Mouse (Mus musculus): ENCODE data around the gene Ifit1bl2. TPM values are rescaled to one million over a fixed set of nuclear protein-coding genes. Genes with fewer than 3 reads are reported as not detected.
"Not testable (repeated sequence)": the region's sequence is repeated elsewhere in the genome, so short reads cannot be mapped to it uniquely, and the experiment has no call there.

Ifit1bl2 gene
- polyA plus RNA-seq, 1 experiment from 2014 or later: 0.36 TPM

DNA sequence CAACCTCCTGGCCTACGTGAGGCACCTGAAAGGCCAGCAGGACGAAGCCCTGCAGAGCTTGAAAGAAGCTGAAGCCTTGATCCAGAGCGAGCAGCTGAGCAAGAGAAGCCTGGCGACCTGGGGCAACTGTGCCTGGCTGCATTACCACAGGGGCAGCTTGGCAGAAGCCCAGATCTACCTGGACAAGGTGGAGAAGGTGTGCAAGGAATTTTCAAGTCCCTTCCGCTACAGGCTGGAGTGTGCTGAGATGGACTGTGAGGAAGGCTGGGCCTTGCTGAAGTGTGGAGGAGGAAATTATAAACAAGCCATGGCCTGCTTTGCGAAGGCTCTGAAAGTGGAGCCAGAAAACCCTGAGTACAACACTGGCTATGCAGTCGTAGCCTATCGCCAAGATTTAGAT lies 7.1 kb upstream of the Ifit1bl2 start:
- H3K4me1 ChIP-seq; H3K27ac ChIP-seq; H3K4me2 ChIP-seq (replicated peaks); H3K36me3 ChIP-seq; H3K9ac ChIP-seq; ATAC-seq (ENCODE audit: low FRiP score, low read depth); H3K9me3 ChIP-seq; H3K4me3 ChIP-seq; H3K27me3 ChIP-seq: not testable (repeated sequence)
- 84% methylated on average over 8 of the region's 8 CpGs for WGBS

DNA sequence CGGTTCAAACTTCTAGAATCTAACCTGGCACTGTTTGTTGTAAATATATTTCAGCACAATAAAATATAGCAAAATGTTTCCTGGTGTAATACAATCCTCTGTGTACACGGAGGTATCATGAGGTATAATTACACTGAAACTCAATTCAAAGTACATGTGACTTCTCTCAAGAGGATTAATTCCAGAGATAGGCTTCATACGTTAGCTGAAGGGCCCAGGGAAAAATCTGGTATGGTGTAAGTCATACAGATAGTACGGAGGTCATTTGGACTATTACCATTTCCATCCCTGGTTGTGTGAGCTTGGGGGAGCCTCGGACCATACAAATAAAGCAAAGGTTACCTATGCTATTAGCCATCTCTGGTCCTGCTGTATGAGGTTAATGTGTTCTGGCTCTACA lies 2.1 kb upstream of the Ifit1bl2 start:
- 69% methylated on average over 5 of the region's 5 CpGs for WGBS

DNA sequence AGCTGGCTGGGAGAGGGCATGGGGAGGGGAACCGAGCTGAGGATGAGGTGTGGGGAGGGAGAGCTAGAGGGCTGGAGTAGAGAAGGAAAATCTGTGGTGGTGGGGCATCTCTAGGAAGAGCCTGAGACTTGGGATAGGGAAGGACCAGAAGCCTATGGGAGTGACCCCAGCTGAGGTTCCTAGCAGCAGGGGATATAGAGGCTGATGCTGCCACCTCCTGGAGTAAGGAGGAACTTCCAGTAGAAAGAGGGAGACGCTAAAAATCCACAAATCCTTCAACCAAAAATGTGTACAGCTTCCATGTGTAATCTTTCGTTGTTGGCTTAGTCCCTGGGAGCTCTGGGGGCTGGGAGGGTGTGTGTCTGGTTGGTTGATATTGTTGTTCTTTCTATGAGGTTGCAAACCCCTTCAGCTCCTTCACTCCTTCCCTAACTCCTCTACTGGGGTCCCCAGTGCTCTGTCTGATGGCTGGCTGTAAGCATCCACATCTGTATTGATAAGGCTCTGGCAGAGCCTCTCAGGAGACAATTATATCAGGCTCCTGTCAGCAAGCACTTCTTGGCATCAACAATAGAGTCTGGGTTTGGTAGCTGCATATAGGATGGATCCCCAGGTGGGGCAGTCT lies 3.5 kb downstream of the Ifit1bl2 start:
- H3K36me3 ChIP-seq: no peaks in the 10 kb centered on the region
- no peaks in the 10 kb centered on the region for H3K9me3 ChIP-seq
- no peak overlapping the region for H3K4me2 ChIP-seq (replicated peaks)
- 7% methylated on average over 3 of the region's 3 CpGs for WGBS
- peaks cover 9% of the 10 kb centered on the region; the same call in 1 of the 2 replicates for H3K4me1 ChIP-seq
- H3K4me3 ChIP-seq: no peak overlapping the region
- H3K9ac ChIP-seq: no peak overlapping the region
- no peak overlapping the region for H3K27ac ChIP-seq
- ATAC-seq (ENCODE audit: low FRiP score, low read depth): peak; percentile 67; the same call in 1 of the 2 replicates
- 0 out of 2 replicates have a peak, but pooled peaks cover 3% of the 10 kb centered on the region for H3K27me3 ChIP-seq

More for the DNA sequence above, 2.1 kb upstream of the Ifit1bl2 start:
- ATAC-seq (ENCODE audit: low FRiP score, low read depth): no peak
- no peaks in the 10 kb centered on the region for H3K36me3 ChIP-seq
- no peak overlapping the region for H3K27ac ChIP-seq
- H3K4me3 ChIP-seq: no peak overlapping the region
- H3K27me3 ChIP-seq: 0 out of 2 replicates have a peak, but pooled peaks cover 3% of the 10 kb centered on the region
- no peak overlapping the region for H3K9ac ChIP-seq
- H3K4me2 ChIP-seq (replicated peaks): no peak overlapping the region
- H3K4me1 ChIP-seq: peaks cover 9% of the 10 kb centered on the region; the same call in 1 of the 2 replicates
- H3K9me3 ChIP-seq: no peaks in the 10 kb centered on the region

DNA sequence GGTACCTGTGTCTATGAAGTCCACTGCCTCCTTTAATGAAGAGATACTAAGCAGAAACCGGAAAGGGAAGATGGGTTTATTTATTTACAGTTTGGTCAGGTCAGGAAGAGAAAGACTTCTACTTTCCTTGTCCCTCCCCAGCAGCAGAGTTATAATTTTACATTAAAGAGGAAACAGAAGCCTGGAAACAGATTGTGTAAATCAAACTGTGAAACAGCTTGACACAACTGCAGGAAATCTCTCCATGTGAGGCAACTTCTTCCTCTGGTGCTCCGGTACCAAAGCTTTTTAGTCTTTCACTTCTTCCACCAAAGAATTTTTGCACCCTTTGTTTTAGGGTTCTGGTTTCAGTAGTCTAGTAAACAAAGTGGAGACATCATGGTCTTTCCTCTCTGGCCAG lies 7.1 kb downstream of the Ifit1bl2 start:
- Histone ChIP-seq H3K36me3 (no peaks in the 10 kb centered on the region), H3K4me1 (no peaks in the 10 kb centered on the region), H3K9me3 (no peaks in the 10 kb centered on the region), H3K4me3 (no peak overlapping the region), H3K4me2 (replicated peaks) (no peak overlapping the region), H3K27ac (no peak overlapping the region), H3K9ac (no peak overlapping the region), H3K27me3 (no peaks in the 10 kb centered on the region)
- no peak for ATAC-seq (ENCODE audit: low FRiP score, low read depth)
- 78% methylated on average over 2 of the region's 2 CpGs for WGBS

DNA sequence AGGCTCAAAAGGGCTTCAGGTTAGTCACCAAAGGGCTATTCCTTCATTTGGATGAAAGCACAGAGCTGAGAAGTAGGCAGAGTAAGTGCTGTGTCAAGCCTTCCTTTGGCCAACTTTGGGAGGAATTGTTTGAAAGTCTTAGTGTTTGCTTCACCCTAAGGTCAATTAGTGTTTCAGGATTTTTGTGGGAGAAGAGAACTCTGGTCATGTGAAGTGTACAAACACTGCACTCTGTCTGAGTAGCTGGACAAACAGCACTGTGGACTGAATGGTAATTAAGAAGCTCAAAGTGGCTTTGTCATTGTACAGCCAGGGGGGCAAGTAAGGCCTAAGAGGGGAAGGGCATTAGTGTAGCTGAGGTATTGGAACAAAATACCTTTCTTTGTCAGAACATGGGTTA lies 9.1 kb downstream of the Ifit1bl2 start:
- Histone ChIP-seq H3K36me3 (no peaks in the 10 kb centered on the region), H3K27me3 (no peaks in the 10 kb centered on the region), H3K27ac (no peak overlapping the region), H3K4me2 (replicated peaks) (no peak overlapping the region), H3K9ac (no peak overlapping the region), H3K9me3 (no peaks in the 10 kb centered on the region), H3K4me1 (no peaks in the 10 kb centered on the region), H3K4me3 (no peak overlapping the region)
- ATAC-seq (ENCODE audit: low FRiP score, low read depth): no peak

DNA sequence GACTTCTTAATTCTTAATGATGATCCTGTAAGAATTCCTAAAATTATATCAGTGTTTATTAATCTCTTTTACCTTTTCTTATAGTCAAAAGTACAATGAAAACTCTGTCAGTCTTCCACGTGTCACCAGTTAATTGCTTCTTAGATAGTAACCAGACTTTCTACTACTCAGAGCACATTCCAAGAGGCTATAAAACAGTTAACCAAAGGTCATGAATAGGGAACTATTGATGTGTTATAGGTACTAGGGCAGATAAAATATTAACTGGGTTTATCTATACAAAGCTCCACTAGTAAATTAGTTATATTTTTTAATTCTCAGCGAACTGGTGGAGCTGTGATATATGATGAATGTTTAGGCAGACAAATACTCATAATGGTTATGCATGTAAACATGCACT lies 13.0 kb downstream of the Ifit1bl2 start:
- H3K9me3 ChIP-seq: no peaks in the 10 kb centered on the region
- ATAC-seq (ENCODE audit: low FRiP score, low read depth): no peak
- no peak overlapping the region for H3K27ac ChIP-seq
- H3K4me2 ChIP-seq (replicated peaks): no peak overlapping the region
- no peaks in the 10 kb centered on the region for H3K36me3 ChIP-seq
- no peaks in the 10 kb centered on the region for H3K27me3 ChIP-seq
- H3K4me3 ChIP-seq: no peak overlapping the region
- H3K9ac ChIP-seq: no peak overlapping the region
- WGBS: 46% methylated on average over 2 of the region's 2 CpGs
- no peaks in the 10 kb centered on the region for H3K4me1 ChIP-seq

DNA sequence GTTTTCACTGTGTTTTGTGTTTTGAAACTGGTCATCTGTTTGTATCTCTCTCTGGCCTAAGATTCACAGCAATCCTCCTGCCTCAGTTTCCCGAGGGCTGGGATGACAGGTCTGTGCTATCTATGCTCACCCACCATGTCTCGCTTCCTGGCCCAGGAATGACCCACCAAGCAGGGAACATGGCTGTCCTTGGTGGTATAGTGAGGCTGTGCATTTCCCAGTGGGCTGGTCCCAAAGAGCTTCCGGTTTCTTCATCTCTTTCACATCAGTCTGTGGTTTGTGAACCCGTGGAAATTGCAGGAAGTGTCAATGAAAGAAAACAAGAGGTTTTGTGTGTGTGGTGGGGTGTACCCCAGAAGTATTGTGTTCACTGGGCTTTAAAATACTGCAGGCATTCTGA lies 15.9 kb downstream of the Ifit1bl2 start:
- Histone ChIP-seq H3K4me1 (no peaks in the 10 kb centered on the region), H3K4me3 (no peak overlapping the region), H3K27me3 (no peaks in the 10 kb centered on the region), H3K9me3 (no peaks in the 10 kb centered on the region), H3K4me2 (replicated peaks) (no peak overlapping the region), H3K36me3 (no peaks in the 10 kb centered on the region), H3K27ac (no peak overlapping the region), H3K9ac (no peak overlapping the region)
- no peak for ATAC-seq (ENCODE audit: low FRiP score, low read depth)
- WGBS: 82% methylated on average over 4 of the region's 4 CpGs

DNA sequence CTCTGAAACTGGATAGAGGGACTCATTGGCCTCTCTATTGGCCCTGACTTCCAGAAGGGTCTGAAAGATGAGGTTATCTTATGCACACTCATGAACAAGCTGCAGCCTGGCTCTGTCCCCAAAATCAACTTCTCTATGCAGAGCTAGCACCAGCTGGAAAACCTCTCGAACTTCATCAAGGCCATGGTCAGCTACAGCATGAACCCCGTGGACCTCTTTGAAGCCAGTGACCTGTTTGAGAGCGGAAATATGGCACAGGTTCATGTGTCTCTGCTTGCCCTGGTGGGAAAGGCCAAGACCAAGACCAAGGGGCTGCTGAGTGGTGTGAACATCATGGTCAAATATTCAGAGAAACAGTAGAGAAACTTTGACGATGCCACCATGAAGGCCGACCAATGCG lies 16.8 kb downstream of the Ifit1bl2 start:
- Histone ChIP-seq H3K9me3 (no peaks in the 10 kb centered on the region), H3K36me3 (no peaks in the 10 kb centered on the region), H3K4me1 (no peaks in the 10 kb centered on the region), H3K4me3 (no peak overlapping the region), H3K27me3 (no peaks in the 10 kb centered on the region), H3K9ac (no peak overlapping the region), H3K27ac (no peak overlapping the region), H3K4me2 (replicated peaks) (no peak overlapping the region)
- no peak for ATAC-seq (ENCODE audit: low FRiP score, low read depth)
- WGBS: 93% methylated on average over 6 of the region's 6 CpGs

DNA sequence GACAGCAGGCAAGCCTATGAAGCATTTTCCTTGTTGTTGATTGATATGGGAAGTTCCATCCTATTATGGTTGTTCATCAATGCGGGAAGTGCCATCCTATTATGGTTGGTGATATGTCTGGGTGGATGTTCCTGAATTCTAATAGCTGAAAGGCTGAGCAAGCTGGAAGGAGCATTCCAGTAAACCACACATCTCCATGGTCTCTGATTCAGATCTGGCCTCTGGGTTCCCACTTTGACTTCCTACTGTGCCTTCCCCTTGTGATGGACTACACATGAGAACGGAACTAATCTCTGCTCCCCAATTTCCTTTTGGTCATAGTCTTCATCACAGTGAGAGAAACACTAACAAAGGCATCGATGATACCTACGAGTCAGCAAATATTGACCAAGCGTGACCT lies 19.7 kb downstream of the Ifit1bl2 start:
- H3K36me3 ChIP-seq: no peaks in the 10 kb centered on the region
- WGBS: 89% methylated on average over 5 of the region's 5 CpGs
- no peak overlapping the region for H3K4me3 ChIP-seq
- H3K27me3 ChIP-seq: no peaks in the 10 kb centered on the region
- no peak overlapping the region for H3K4me2 ChIP-seq (replicated peaks)
- no peak for ATAC-seq (ENCODE audit: low FRiP score, low read depth)
- H3K9me3 ChIP-seq: no peaks in the 10 kb centered on the region
- H3K9ac ChIP-seq: no peak overlapping the region
- H3K27ac ChIP-seq: no peak overlapping the region
- H3K4me1 ChIP-seq: no peaks in the 10 kb centered on the region

DNA sequence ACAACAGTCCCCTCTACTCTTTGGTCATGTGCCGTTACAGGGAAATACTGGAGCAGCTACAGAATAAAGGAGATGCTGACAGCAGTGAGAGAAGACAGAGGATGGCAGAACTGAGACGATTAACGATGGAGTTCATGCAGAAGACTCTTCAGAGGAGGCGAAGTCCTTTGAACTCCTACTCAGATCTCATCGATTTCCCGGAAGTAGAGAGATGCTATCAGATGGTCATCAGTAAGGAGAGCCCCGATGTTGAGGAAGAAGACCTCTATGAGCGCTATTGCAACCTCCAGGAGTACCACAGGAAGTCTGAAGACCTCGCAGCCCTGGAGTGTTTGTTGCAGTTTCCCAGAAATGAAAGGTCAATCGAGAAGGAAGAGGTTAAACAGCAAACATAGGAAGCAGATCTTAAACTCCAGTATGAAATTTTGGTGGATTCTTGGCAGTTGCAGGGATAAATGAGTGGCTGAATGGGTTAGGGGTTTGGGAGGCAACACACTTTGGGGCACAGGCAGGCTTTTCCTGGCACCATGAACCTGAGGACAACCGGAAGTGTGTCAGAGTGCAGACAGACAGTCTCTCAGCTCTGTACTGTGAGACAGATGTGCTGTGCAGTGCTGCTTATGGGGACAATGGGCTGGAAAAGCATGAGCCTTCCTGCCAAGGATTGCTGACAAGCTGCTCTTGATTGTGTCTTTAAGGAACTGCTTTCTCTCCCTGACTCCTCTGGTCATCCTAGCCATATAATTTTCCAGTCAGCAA lies 28.1 kb downstream of the Ifit1bl2 start:
- not testable (repeated sequence) for H3K4me1 ChIP-seq; H3K4me3 ChIP-seq; ATAC-seq (ENCODE audit: low FRiP score, low read depth); H3K9me3 ChIP-seq; H3K36me3 ChIP-seq; H3K27me3 ChIP-seq; H3K9ac ChIP-seq; H3K27ac ChIP-seq; H3K4me2 ChIP-seq (replicated peaks)
- WGBS: 77% methylated on average over 5 of the region's 11 CpGs

DNA sequence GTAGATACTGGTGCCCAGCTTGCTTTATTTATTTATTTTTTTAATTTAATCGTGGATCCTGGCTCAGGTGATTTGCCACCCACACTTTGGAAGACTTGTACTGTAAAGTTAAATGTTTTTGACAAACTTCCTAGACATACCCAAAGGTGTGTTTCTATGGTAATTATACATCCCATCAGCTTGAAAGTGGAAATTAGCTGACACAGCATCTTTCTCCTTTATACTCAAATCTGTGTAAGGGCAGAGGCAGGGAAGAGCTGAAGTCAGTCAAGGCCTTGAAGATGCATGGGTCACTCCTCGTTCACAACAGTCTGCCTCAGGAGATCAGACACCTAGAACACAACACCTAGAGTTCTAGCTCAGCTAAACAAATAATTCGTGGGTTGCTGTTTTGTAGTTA lies 30.4 kb downstream of the Ifit1bl2 start:
- not testable (repeated sequence) for H3K4me3 ChIP-seq; H3K36me3 ChIP-seq; H3K9ac ChIP-seq; H3K4me2 ChIP-seq (replicated peaks); H3K9me3 ChIP-seq; ATAC-seq (ENCODE audit: low FRiP score, low read depth); H3K27me3 ChIP-seq; H3K27ac ChIP-seq
- WGBS: 74% methylated on average over 3 of the region's 3 CpGs
- peaks cover 11% of the 10 kb centered on the region for H3K4me1 ChIP-seq

DNA sequence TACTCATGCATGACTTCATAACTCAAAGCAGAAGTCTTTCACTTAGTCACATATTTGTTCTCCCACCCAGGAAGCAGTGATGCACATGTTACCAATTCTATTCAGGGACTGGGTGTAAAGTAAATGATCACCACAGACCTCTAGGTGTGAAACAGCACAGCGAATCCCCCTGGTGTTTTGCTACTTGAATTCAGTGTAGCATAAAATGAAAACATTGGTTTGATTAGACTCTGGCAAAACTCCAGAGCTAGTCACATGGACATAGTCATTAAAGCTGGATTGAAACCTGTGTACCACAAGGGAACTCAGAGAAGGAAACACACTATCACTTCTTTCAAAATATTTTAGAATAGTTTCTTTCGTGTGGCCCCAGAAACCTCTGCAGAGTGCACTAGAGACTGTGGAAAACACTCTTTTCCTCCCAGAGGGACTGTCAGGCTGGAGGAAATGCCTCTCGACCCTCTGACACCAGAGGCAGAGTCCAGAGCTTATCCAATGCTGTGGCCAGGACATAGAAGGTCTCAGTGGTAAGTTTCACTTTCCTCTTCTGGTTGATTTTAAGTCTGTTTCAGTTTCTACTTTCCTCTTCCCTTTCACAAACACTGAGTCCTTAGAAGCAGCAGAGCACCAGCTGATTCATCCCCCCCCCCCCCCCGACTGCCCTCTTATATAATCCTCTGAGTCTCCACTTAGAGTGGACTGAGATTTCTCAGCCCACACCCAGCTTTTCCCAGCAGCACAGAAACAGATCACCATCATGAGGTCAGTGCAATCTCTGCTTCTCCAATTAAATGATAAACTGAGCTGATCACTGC lies 33.1 kb downstream of the Ifit1bl2 start, which contains the start of gene Ifit3b:
TSS of gene Ifit3b (plus strand) at position 734 of the 815 bp plus-strand sequence.
- H3K4me1 ChIP-seq: peaks cover 11% of the 10 kb centered on the region
- not testable (repeated sequence) for H3K4me3 ChIP-seq, H3K36me3 ChIP-seq, H3K9ac ChIP-seq, H3K27me3 ChIP-seq, H3K9me3 ChIP-seq, H3K27ac ChIP-seq
- peak; percentile 83 for ATAC-seq (ENCODE audit: low FRiP score, low read depth)
- peak within 1 kb of the TSS; percentile 31 for H3K4me2 ChIP-seq (replicated peaks)
- 36% methylated on average over 4 of the region's 4 CpGs for WGBS
